Mouse (Mus musculus): ENCODE measurements around the gene Spdye4c. TPM values are rescaled to one million over a fixed set of nuclear protein-coding genes. Genes with fewer than 3 reads are reported as not detected.

Spdye4c gene
- polyA plus RNA-seq, 1 experiment from 2014 or later: not detected

DNA sequence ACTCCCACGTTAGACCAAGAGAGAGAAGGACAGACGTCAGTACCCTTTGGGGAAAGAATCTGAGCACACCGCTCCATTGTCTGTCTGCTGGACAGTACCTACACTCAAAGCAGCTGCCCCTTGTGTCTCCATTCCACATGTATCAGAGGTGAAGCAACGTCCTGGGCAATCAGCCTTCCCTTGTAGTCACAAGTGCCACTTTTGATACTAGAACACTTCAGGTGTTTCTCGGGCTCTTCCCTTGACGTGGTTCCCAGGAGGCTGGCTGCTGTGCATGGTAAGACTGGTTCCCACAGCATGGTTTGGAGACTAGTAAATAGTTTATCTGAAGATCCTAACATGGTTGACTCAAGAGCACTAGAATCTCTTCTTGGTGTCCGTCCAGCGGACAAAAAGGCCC, 20.2 kb downstream of the Spdye4c start:
- WGBS: 97% methylated on average over 8 of the region's 8 CpGs
- Histone ChIP-seq H3K27me3 (replicated peaks) (no peaks in the 10 kb centered on the region), H3K36me3 (peaks cover 60% of the 10 kb centered on the region)

DNA sequence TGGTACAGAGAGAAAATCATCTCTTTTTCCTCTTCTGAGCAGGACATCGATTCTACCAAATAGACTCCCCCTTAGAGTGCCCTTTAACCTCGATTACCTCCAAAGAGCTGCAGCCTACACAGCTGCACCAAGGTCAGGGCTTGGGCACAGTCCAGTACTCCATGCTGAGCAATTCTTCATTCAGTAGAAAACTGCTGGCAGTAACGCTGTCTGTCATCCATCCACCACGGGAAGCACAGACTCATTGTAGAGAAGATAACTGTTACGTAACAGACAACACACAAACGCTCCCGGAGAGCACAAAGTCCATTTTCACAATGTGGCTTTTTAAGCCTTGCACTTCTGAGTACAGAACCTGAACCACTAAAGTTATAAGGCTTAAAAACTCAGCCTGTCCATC, 21.3 kb downstream of the Spdye4c start:
- Histone ChIP-seq H3K27ac (replicated peaks) (no peak overlapping the region), H3K4me2 (no peak overlapping the region), H3K36me3 (peaks cover 69% of the 10 kb centered on the region), H3K9me3 (replicated peaks) (0 out of 2 replicates have a peak, but pooled peaks cover 1% of the 10 kb centered on the region), H3K4me3 (replicated peaks) (no peak overlapping the region), H3K4me1 (no peaks in the 10 kb centered on the region), H3K27me3 (replicated peaks) (no peaks in the 10 kb centered on the region), H3K9ac (replicated peaks) (no peak overlapping the region)
- 91% methylated on average over 7 of the region's 7 CpGs for WGBS
- ATAC-seq (ENCODE audit: low FRiP score): no peak

More for the DNA sequence above, 20.2 kb downstream of the Spdye4c start:
- ATAC-seq (ENCODE audit: low FRiP score): no peak
- Histone ChIP-seq H3K9ac (replicated peaks) (no peak overlapping the region), H3K4me3 (replicated peaks) (no peak overlapping the region), H3K4me1 (no peaks in the 10 kb centered on the region), H3K9me3 (replicated peaks) (peaks cover 9% of the 10 kb centered on the region; the same call in 1 of the 2 replicates), H3K4me2 (no peak overlapping the region), H3K27ac (replicated peaks) (no peak overlapping the region)

DNA sequence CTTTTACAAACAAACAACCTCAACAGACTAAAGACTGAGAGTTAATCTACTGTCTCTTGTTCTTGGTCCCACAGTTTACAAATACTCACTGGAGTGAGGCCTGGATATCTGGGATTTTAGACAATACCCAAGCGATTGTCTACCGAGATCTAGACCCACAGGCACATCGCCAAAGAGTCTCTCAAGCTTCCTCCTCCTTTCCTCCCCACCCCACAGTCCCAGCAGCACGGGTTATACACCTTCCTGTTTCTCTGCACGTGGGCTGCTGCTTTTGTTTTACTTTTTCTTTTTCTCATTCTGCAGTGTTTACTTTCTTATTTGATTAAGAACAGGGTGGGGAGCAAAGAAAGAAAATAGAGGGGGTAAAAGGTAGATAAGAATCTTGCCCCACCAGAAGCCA, 22.4 kb downstream of the Spdye4c start:
- no peak for ATAC-seq (ENCODE audit: low FRiP score)
- H3K9ac ChIP-seq (replicated peaks): no peak overlapping the region
- H3K4me2 ChIP-seq: no peak overlapping the region
- H3K27me3 ChIP-seq (replicated peaks): no peaks in the 10 kb centered on the region
- WGBS: 87% methylated on average over 5 of the region's 5 CpGs
- peaks cover 80% of the 10 kb centered on the region for H3K36me3 ChIP-seq
- H3K9me3 ChIP-seq (replicated peaks): no peaks in the 10 kb centered on the region
- no peak overlapping the region for H3K4me3 ChIP-seq (replicated peaks)
- H3K4me1 ChIP-seq: no peaks in the 10 kb centered on the region
- no peak overlapping the region for H3K27ac ChIP-seq (replicated peaks)

DNA sequence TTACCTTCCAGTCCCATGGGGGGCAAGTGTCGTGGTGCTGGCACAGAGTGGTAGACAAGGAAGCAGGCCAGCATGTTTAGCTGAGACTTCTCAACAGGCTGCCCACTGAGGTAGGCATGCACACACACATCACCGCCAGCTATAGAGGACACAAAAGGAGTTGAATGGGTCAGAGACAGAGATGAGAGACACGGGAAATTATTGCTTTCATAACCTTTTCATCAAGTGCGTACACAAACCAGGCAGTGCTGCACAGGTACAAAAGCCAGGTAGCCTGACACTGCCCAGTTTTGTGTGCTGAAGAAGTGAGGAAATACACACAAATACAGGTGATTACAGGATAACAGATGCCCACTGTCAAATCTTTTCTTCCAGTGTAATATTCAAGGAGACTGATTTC, 24.4 kb downstream of the Spdye4c start:
- H3K4me1 ChIP-seq: no peaks in the 10 kb centered on the region
- H3K9me3 ChIP-seq (replicated peaks): no peaks in the 10 kb centered on the region
- no peak overlapping the region for H3K27ac ChIP-seq (replicated peaks)
- peaks cover 87% of the 10 kb centered on the region for H3K36me3 ChIP-seq
- no peak overlapping the region for H3K4me3 ChIP-seq (replicated peaks)
- 93% methylated on average over 4 of the region's 4 CpGs for WGBS
- H3K4me2 ChIP-seq: no peak overlapping the region
- no peaks in the 10 kb centered on the region for H3K27me3 ChIP-seq (replicated peaks)
- no peak overlapping the region for H3K9ac ChIP-seq (replicated peaks)
- ATAC-seq (ENCODE audit: low FRiP score): no peak

DNA sequence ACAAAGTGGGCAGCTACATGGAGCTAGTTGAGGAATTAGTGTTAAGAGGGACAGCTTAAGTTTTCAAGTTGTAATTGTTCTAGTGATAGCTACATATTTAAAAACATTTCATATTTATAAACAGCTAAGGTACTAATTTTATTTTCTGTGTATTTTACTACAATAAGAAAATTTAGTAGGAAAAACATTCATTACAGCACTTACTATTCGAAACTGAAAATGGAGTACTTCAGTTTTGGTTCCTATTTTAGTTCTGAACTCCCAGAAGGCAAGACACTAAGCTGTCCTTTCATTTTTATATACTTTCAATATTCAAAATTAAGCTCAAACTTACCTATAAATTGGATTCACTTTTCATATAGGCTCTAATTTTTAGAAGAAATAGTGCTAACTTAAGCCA, 29.6 kb downstream of the Spdye4c start:
- no peak for ATAC-seq (ENCODE audit: low FRiP score)
- H3K4me2 ChIP-seq: no peak overlapping the region
- no peak overlapping the region for H3K4me3 ChIP-seq (replicated peaks)
- H3K9me3 ChIP-seq (replicated peaks): no peaks in the 10 kb centered on the region
- H3K36me3 ChIP-seq: peaks cover 87% of the 10 kb centered on the region
- no peaks in the 10 kb centered on the region for H3K27me3 ChIP-seq (replicated peaks)
- no peak overlapping the region for H3K27ac ChIP-seq (replicated peaks)
- WGBS: 98% methylated on average over 1 of the region's 1 CpGs
- no peak overlapping the region for H3K9ac ChIP-seq (replicated peaks)
- H3K4me1 ChIP-seq: no peaks in the 10 kb centered on the region

Other genes with a start within 250 kb of the Spdye4c start
- 34.2 and 40.9 TPM in 2 replicates for gene Anapc1, start 96.2 kb downstream of the Spdye4c start, polyA plus RNA-seq (2015; fragmentation: Nextera tagmentation; extraction: Ambion mirVana)
- 2.2 and 3.1 TPM in 2 replicates for gene Mertk, start 107.7 kb downstream of the Spdye4c start, polyA plus RNA-seq (2015; fragmentation: Nextera tagmentation; extraction: Ambion mirVana)
- gene Tmem87b, start 226.9 kb downstream of the Spdye4c start, polyA plus RNA-seq (2015; fragmentation: Nextera tagmentation; extraction: Ambion mirVana): 37.4 and 37.6 TPM in 2 replicates

Data from neural tube, embryonic 15.5 days (tissue).